Comparison of ENCODE assay signal across 12 mouse cellular contexts in the genomic region with DNA sequence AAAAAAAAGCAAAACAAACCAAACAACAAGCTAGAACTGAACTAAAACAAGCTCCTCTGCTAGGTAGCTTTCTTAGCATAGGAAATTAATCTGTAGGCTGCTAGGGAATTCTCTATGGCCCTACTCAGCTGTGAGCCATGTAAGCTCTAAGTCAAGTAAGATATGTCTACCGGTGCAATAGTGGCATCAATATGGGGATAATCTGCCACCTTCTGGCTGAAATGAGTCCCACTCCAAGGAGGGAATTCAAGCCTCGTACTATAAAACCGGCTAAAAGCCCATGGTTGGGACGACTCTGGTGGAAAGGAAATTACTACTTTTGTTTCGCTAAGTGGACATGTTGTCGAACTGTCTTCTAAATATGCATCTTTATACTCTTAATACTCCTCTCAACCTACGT. TPM values are rescaled to one million over a fixed set of nuclear protein-coding genes. Genes with fewer than 3 reads are reported as not detected.
A peak's percentile ranks its signal among the peaks of the same experiment; 100 is the strongest.
DNase-seq lines count a peak whose midpoint lies in the region; ATAC-seq lines count a peak whose summit lies in the region.
"Had no signal": no experiment of that assay in that cellular context is flagged by ENCODE, and none has a peak within 500 bp of the region (broad histone marks: within the 10 kb centered on the region; RNA-seq: fewer than 3 reads in every experiment).

No protein-coding gene starts in this region.

- no peak overlapping the region for H3K9ac ChIP-seq in forebrain, embryonic 14.5 days (ENCODE audit: low read length)
- H3K9ac ChIP-seq: limb, embryonic 13.5 days had no signal

- DNase-seq in forebrain, embryonic 14.5 days (ENCODE audit: low spot score): peak; percentile 43
- no peak for DNase-seq in forebrain, embryonic 10.5 days (ENCODE audit: extremely low spot score, low spot score)
- DNase-seq in layer of hippocampus, adult 11-12 months (ENCODE audit: low spot score): peak; percentile 27
- DNase-seq in layer of hippocampus, postnatal 10 days (ENCODE audit: low spot score in 2 of 2): no peak
- DNase-seq in 416B (ENCODE audit: low read depth): peak; percentile 26
- DNase-seq in brain, adult 2 months (ENCODE audit: low read depth, low spot score): peak; percentile 71
- no peak for DNase-seq in urinary bladder, adult 18-20 months (ENCODE audit: low spot score in 2 of 2)
- no peak for DNase-seq in ovary, postnatal 14 days (ENCODE audit: low spot score)
- DNase-seq: heart, postnatal 36 days; lung, postnatal 4 days had no signal

- no peak overlapping the region for H3K4me3 ChIP-seq in forebrain, embryonic 14.5 days (ENCODE audit: low read depth, low read length)
- no peak overlapping the region for H3K4me3 ChIP-seq in forebrain, embryonic 10.5 days
- H3K4me3 ChIP-seq: limb, embryonic 13.5 days had no signal

- H3K27ac ChIP-seq in forebrain, embryonic 14.5 days (ENCODE audit: low read depth, low read length): no peak overlapping the region
- no peak overlapping the region for H3K27ac ChIP-seq in forebrain, embryonic 10.5 days
- H3K27ac ChIP-seq: limb, embryonic 13.5 days had no signal

- 77% methylated on average over 7 of the region's 7 CpGs for WGBS in forebrain, embryonic 14.5 days
- WGBS in forebrain, embryonic 10.5 days: 90% methylated on average over 7 of the region's 7 CpGs

- H3K36me3 ChIP-seq in forebrain, embryonic 14.5 days (ENCODE audit: control insufficient read depth, insufficient read depth, low read length): peaks cover 90% of the 10 kb centered on the region
- peaks cover 100% of the 10 kb centered on the region for H3K36me3 ChIP-seq in forebrain, embryonic 10.5 days (replicated peaks)

- H3K27me3 ChIP-seq in forebrain, embryonic 14.5 days (replicated peaks; ENCODE audit: control insufficient read depth, insufficient read depth, low read length): no peaks in the 10 kb centered on the region
- H3K27me3 ChIP-seq in forebrain, embryonic 10.5 days (ENCODE audit: poor library complexity, severe bottlenecking): no peaks in the 10 kb centered on the region
- H3K27me3 ChIP-seq: limb, embryonic 13.5 days had no signal

- no peaks in the 10 kb centered on the region for H3K9me3 ChIP-seq in forebrain, embryonic 14.5 days (replicated peaks; ENCODE audit: control insufficient read depth, low read length)
- no peaks in the 10 kb centered on the region for H3K9me3 ChIP-seq in forebrain, embryonic 10.5 days
- H3K9me3 ChIP-seq: limb, embryonic 13.5 days had no signal

- ATAC-seq in forebrain, embryonic 14.5 days: no peak
- ATAC-seq: CD4-positive, CD25-positive, alpha-beta regulatory T cell, adult 4 months had no signal

- no peak overlapping the region for H3K4me2 ChIP-seq in forebrain, embryonic 14.5 days (ENCODE audit: low read length)
- H3K4me2 ChIP-seq: limb, embryonic 13.5 days had no signal

- no peaks in the 10 kb centered on the region for H3K4me1 ChIP-seq in forebrain, embryonic 14.5 days (ENCODE audit: control insufficient read depth, insufficient read depth, low read length)
- H3K4me1 ChIP-seq in forebrain, embryonic 10.5 days: no peaks in the 10 kb centered on the region
- H3K4me1 ChIP-seq: limb, embryonic 13.5 days had no signal

RNA-seq across cellular contexts. Expression of a gene that starts 22.9 kb away (rescaled TPM):
- polyA plus RNA-seq in forebrain, embryonic 14.5 days (2014; fragmentation: Nextera tagmentation; extraction: Ambion mirVana): 26.0 and 26.2 TPM in 2 replicates
- polyA plus RNA-seq in forebrain, embryonic 10.5 days (2016; fragmentation: Nextera tagmentation; extraction: Ambion mirVana): 29.5 and 31.0 TPM in 2 replicates
- total RNA-seq in layer of hippocampus, postnatal 10 days (2021): 10 to 100 TPM; 21.7 to 27.4 TPM

Comparison
In these comparisons a context has a peak if more than half of its experiments do, and no peak if none do; other contexts are left out.
1. DNase-seq: peak in forebrain, embryonic 14.5 days (single experiment), layer of hippocampus, adult 11-12 months (single experiment), 416B (single experiment) and brain, adult 2 months (single experiment); none in forebrain, embryonic 10.5 days (single experiment), layer of hippocampus, postnatal 10 days (0 of 2), urinary bladder, adult 18-20 months (0 of 2) and ovary, postnatal 14 days (single experiment).